Mouse (Mus musculus): Measurements from ENCODE around the gene Lrrfip2. TPM values are rescaled to one million over a fixed set of nuclear protein-coding genes. Genes with fewer than 3 reads are reported as not detected.

Gene Lrrfip2
- polyA plus RNA-seq, 2 experiments from 2014 or later: 8.3 to 12.2 TPM

- ATAC-seq: peak; percentile 34
These were observed 979 bp downstream of the Lrrfip2 start for GRCm38 (mm10) chr9:111118252-111118890.

- ATAC-seq: no peak
These were observed 1.6 kb downstream of the Lrrfip2 start for GRCm38 (mm10) chr9:111118891-111119441.

- no peak for ATAC-seq
These were observed 5.1 kb downstream of the Lrrfip2 start for GRCm38 (mm10) chr9:111122446-111122845.

GRCm38 (mm10) chr9:111123336-111123735, 5.9 kb downstream of the Lrrfip2 start:
- ATAC-seq: no peak

GRCm38 (mm10) chr9:111124440-111124839, 7.0 kb downstream of the Lrrfip2 start:
- no peak for ATAC-seq

GRCm38 (mm10) chr9:111126735-111127134, 9.3 kb downstream of the Lrrfip2 start:
- ATAC-seq: no peak

- ATAC-seq: no peak
These were observed 10.4 kb downstream of the Lrrfip2 start for GRCm38 (mm10) chr9:111127749-111128148.

- ATAC-seq: no peak
These were observed 12.7 kb downstream of the Lrrfip2 start for GRCm38 (mm10) chr9:111130126-111130525.

GRCm38 (mm10) chr9:111138161-111138560, 20.8 kb downstream of the Lrrfip2 start:
- ATAC-seq: no peak

GRCm38 (mm10) chr9:111142721-111143120, 25.3 kb downstream of the Lrrfip2 start:
- ATAC-seq: no peak

GRCm38 (mm10) chr9:111143387-111143786, 26.0 kb downstream of the Lrrfip2 start:
- ATAC-seq: no peak

GRCm38 (mm10) chr9:111144711-111145110, 27.3 kb downstream of the Lrrfip2 start:
- no peak for ATAC-seq

GRCm38 (mm10) chr9:111145497-111146190, 28.3 kb downstream of the Lrrfip2 start:
- no peak for ATAC-seq

- ATAC-seq: peak; percentile 42
These were observed 28.9 kb downstream of the Lrrfip2 start for GRCm38 (mm10) chr9:111146216-111146798.

GRCm38 (mm10) chr9:111148006-111148405, 30.6 kb downstream of the Lrrfip2 start:
- ATAC-seq: peak; percentile 54

- ATAC-seq: no peak
These were observed 31.0 kb downstream of the Lrrfip2 start for GRCm38 (mm10) chr9:111148414-111148813.

GRCm38 (mm10) chr9:111149188-111149945, 32.0 kb downstream of the Lrrfip2 start:
- ATAC-seq: no peak

- ATAC-seq: no peak
These were observed 35.0 kb downstream of the Lrrfip2 start for GRCm38 (mm10) chr9:111152314-111152897.

GRCm38 (mm10) chr9:111153026-111153425, 35.6 kb downstream of the Lrrfip2 start:
- peak; percentile 48 for ATAC-seq

- no peak for ATAC-seq
These were observed 38.5 kb downstream of the Lrrfip2 start for GRCm38 (mm10) chr9:111155764-111156458.

- no peak for ATAC-seq
These were observed 42.2 kb downstream of the Lrrfip2 start for GRCm38 (mm10) chr9:111159562-111159961.

GRCm38 (mm10) chr9:111161213-111161612, 43.8 kb downstream of the Lrrfip2 start:
- no peak for ATAC-seq
